Mouse (Mus musculus) midbrain, embryonic 15.5 days (tissue): ENCODE measurements at regions not wholly inside any gene's neighbourhood (a gene's known extent, or its start where the extent isn't known, plus 50 kb on each side); places are given as distances from the start of the nearest gene placed in this dataset.

Experiments used
- ATAC-seq: fragments of 200-750 bp; cut with Nextera tagmentation; replicated peaks from 2 replicates; pipeline ENCODE4 v1.8.0; 2017; ENCODE audit warnings: moderate TSS enrichment
- H3K27ac ChIP-seq: fragments of 300-500 bp; sonication (generic); 2 replicates; pipeline ENCODE4 v1.5.1; 2015; ENCODE audit warnings: mild to moderate bottlenecking, inconsistent platforms
- H3K27me3 ChIP-seq: fragments of 300-500 bp; sonication (generic); replicated peaks from 2 replicates; pipeline ENCODE4 v1.6.1; 2015; ENCODE audit warnings: inconsistent platforms
- H3K36me3 ChIP-seq: fragments of 300-500 bp; sonication (generic); replicated peaks from 2 replicates; pipeline ENCODE4 v1.6.1; 2015; ENCODE audit warnings: inconsistent platforms
- H3K4me1 ChIP-seq: fragments of 300-500 bp; sonication (generic); 2 replicates; pipeline ENCODE4 v1.6.1; 2015; ENCODE audit warnings: inconsistent platforms
- H3K4me2 ChIP-seq: fragments of 300-500 bp; sonication (generic); 2 replicates; pipeline ENCODE4 v1.6.1; 2015; ENCODE audit warnings: inconsistent platforms, mild to moderate bottlenecking, moderate library complexity
- H3K4me3 ChIP-seq: fragments of 300-500 bp; sonication (generic); 2 replicates; pipeline ENCODE4 v1.5.1; 2015; ENCODE audit warnings: mild to moderate bottlenecking, inconsistent platforms
- H3K9ac ChIP-seq: fragments of 300-500 bp; sonication (generic); 2 replicates; pipeline ENCODE4 v1.6.1; 2015; ENCODE audit warnings: mild to moderate bottlenecking, inconsistent platforms
- H3K9me3 ChIP-seq: fragments of 300-500 bp; sonication (generic); 2 replicates; pipeline ENCODE4 v1.6.1; 2016; ENCODE audit warnings: inconsistent platforms
- WGBS: fragments of 180-500 bp; shearing (Covaris S2); methylation state at CpG from one replicate; pipeline ENCODE4 v1.1.7; 2015; ENCODE audit warnings: mixed read lengths; 5-methylcytosine and 5-hydroxymethylcytosine counted together

- no peaks in the 10 kb centered on the region for H3K9me3 ChIP-seq
- no peaks in the 10 kb centered on the region for H3K36me3 ChIP-seq
- H3K4me2 ChIP-seq: no peak overlapping the region
- no peak overlapping the region for H3K9ac ChIP-seq
- no peak overlapping the region for H3K27ac ChIP-seq
- peaks cover 10% of the 10 kb centered on the region for H3K4me1 ChIP-seq
- no peak overlapping the region for H3K4me3 ChIP-seq
- no peaks in the 10 kb centered on the region for H3K27me3 ChIP-seq
- 89% methylated on average over 4 of the region's 4 CpGs for WGBS
- ATAC-seq: no peak
Observed at GRCm38 (mm10) chr14:123066344-123066743, 82.5 kb upstream of the Tmtc4 start.

- peak; percentile 87 for ATAC-seq
Observed at GRCm38 (mm10) chr14:123065566-123065965, 81.7 kb upstream of the Tmtc4 start.

GRCm38 (mm10) chr14:123065136-123065535 is 81.3 kb upstream of the Tmtc4 start:
- Histone ChIP-seq H3K9ac (no peak overlapping the region), H3K4me2 (peak overlapping the region; percentile 36), H3K36me3 (no peaks in the 10 kb centered on the region), H3K27me3 (no peaks in the 10 kb centered on the region), H3K9me3 (no peaks in the 10 kb centered on the region), H3K4me1 (peaks cover 10% of the 10 kb centered on the region), H3K4me3 (no peak overlapping the region), H3K27ac (no peak overlapping the region)
- peak; percentile 91 for ATAC-seq
- WGBS: 11% methylated on average over 6 of the region's 6 CpGs

More at GRCm38 (mm10) chr14:123065566-123065965, 81.7 kb upstream of the Tmtc4 start:
- H3K36me3 ChIP-seq: no peaks in the 10 kb centered on the region
- no peak overlapping the region for H3K27ac ChIP-seq
- WGBS: 19% methylated on average over 8 of the region's 8 CpGs
- no peaks in the 10 kb centered on the region for H3K9me3 ChIP-seq
- H3K9ac ChIP-seq: no peak overlapping the region
- peaks cover 10% of the 10 kb centered on the region for H3K4me1 ChIP-seq
- no peaks in the 10 kb centered on the region for H3K27me3 ChIP-seq
- H3K4me2 ChIP-seq: peak overlapping the region; percentile 36
- no peak overlapping the region for H3K4me3 ChIP-seq

GRCm38 (mm10) chr14:123062908-123063307 is 79.1 kb upstream of the Tmtc4 start:
- H3K9ac ChIP-seq: no peak overlapping the region
- no peaks in the 10 kb centered on the region for H3K36me3 ChIP-seq
- no peak overlapping the region for H3K4me2 ChIP-seq
- peaks cover 10% of the 10 kb centered on the region for H3K4me1 ChIP-seq
- H3K27ac ChIP-seq: no peak overlapping the region
- H3K9me3 ChIP-seq: no peaks in the 10 kb centered on the region
- 71% methylated on average over 1 of the region's 1 CpGs for WGBS
- no peaks in the 10 kb centered on the region for H3K27me3 ChIP-seq
- no peak for ATAC-seq
- H3K4me3 ChIP-seq: no peak overlapping the region

GRCm38 (mm10) chr14:123056976-123057375 is 73.1 kb upstream of the Tmtc4 start:
- Histone ChIP-seq H3K27ac (no peak overlapping the region), H3K4me2 (no peak overlapping the region), H3K36me3 (no peaks in the 10 kb centered on the region), H3K9ac (no peak overlapping the region), H3K27me3 (no peaks in the 10 kb centered on the region), H3K9me3 (no peaks in the 10 kb centered on the region), H3K4me3 (no peak overlapping the region), H3K4me1 (no peaks in the 10 kb centered on the region)
- 74% methylated on average over 4 of the region's 4 CpGs for WGBS
- no peak for ATAC-seq

- no peak overlapping the region for H3K27ac ChIP-seq
- no peaks in the 10 kb centered on the region for H3K27me3 ChIP-seq
- no peaks in the 10 kb centered on the region for H3K36me3 ChIP-seq
- H3K9ac ChIP-seq: no peak overlapping the region
- H3K4me2 ChIP-seq: no peak overlapping the region
- no peak for ATAC-seq
- H3K9me3 ChIP-seq: no peaks in the 10 kb centered on the region
- H3K4me3 ChIP-seq: no peak overlapping the region
- no peaks in the 10 kb centered on the region for H3K4me1 ChIP-seq
Observed at GRCm38 (mm10) chr14:123048451-123048850, 64.6 kb upstream of the Tmtc4 start.

GRCm38 (mm10) chr14:123040046-123040445 is 56.2 kb upstream of the Tmtc4 start:
- Histone ChIP-seq H3K9ac (no peak overlapping the region), H3K27me3 (no peaks in the 10 kb centered on the region), H3K9me3 (no peaks in the 10 kb centered on the region), H3K27ac (no peak overlapping the region), H3K4me3 (no peak overlapping the region), H3K4me1 (no peaks in the 10 kb centered on the region), H3K4me2 (no peak overlapping the region), H3K36me3 (no peaks in the 10 kb centered on the region)
- ATAC-seq: no peak

- H3K27me3 ChIP-seq: no peaks in the 10 kb centered on the region
- no peaks in the 10 kb centered on the region for H3K4me1 ChIP-seq
- H3K27ac ChIP-seq: no peak overlapping the region
- ATAC-seq: no peak
- no peaks in the 10 kb centered on the region for H3K36me3 ChIP-seq
- no peak overlapping the region for H3K9ac ChIP-seq
- WGBS: 84% methylated on average over 2 of the region's 2 CpGs
- no peaks in the 10 kb centered on the region for H3K9me3 ChIP-seq
- H3K4me3 ChIP-seq: no peak overlapping the region
- no peak overlapping the region for H3K4me2 ChIP-seq
Observed at GRCm38 (mm10) chr14:123037444-123037843, 53.6 kb upstream of the Tmtc4 start.
